In the genomic region with DNA sequence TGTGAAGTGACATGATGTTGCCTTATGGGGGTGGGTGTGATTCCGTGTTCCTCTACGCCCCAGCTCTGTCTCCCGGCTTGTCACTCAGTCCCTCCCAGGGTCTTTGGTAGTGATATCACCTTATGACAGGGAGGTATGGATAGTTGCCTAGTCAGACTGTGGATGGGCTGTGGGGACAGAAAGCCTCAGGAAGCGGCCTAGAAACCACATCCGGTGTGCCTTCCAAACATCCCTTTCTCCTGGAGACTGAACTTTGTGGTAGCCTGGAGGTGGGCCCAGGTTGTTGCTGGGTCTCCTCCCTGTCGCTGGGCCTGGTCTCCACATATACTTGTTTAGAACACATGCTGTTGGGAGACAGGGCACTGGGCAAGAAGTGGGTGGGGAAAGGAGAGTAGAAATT, we compare ENCODE assay signal across 10 mouse cellular contexts. TPM values are rescaled to one million over a fixed set of nuclear protein-coding genes. Genes with fewer than 3 reads are reported as not detected.
DNase-seq lines count a peak whose midpoint lies in the region; ATAC-seq and TF ChIP-seq lines count a peak whose summit lies in the region.
"Had no signal": no experiment of that assay in that cellular context is flagged by ENCODE, and none has a peak within 500 bp of the region (broad histone marks: within the 10 kb centered on the region; RNA-seq: fewer than 3 reads in every experiment).

No protein-coding gene starts in this region.

- H3K9me3 ChIP-seq in embryonic facial prominence, embryonic 13.5 days: no peaks in the 10 kb centered on the region
- H3K9me3 ChIP-seq in embryonic facial prominence, embryonic 10.5 days: no peaks in the 10 kb centered on the region
- no peaks in the 10 kb centered on the region for H3K9me3 ChIP-seq in lung, embryonic 14.5 days (ENCODE audit: low read depth, low read length)
- H3K9me3 ChIP-seq: midbrain, embryonic 13.5 days had no signal

- no peak overlapping the region for H3K27ac ChIP-seq in embryonic facial prominence, embryonic 13.5 days
- H3K27ac ChIP-seq in embryonic facial prominence, embryonic 10.5 days (replicated peaks): no peak overlapping the region
- no peak overlapping the region for H3K27ac ChIP-seq in lung, embryonic 14.5 days (ENCODE audit: low read depth)
- peak overlapping the region; percentile 24; the same call in 1 of the 2 replicates for H3K27ac ChIP-seq in macrophage
- H3K27ac ChIP-seq: midbrain, embryonic 13.5 days had no signal

- peaks cover 34% of the 10 kb centered on the region for H3K4me1 ChIP-seq in embryonic facial prominence, embryonic 13.5 days
- peaks cover 38% of the 10 kb centered on the region for H3K4me1 ChIP-seq in embryonic facial prominence, embryonic 10.5 days
- no peaks in the 10 kb centered on the region for H3K4me1 ChIP-seq in lung, embryonic 14.5 days (ENCODE audit: insufficient read depth)

- peak overlapping the region; percentile 60; the same call in 1 of the 2 replicates for H3K4me2 ChIP-seq in embryonic facial prominence, embryonic 13.5 days
- peak overlapping the region; percentile 63 for H3K4me2 ChIP-seq in lung, embryonic 14.5 days

- 0 out of 2 replicates have a peak overlapping the region, but pooled peaks have one; percentile 68 for H3K9ac ChIP-seq in embryonic facial prominence, embryonic 13.5 days
- H3K9ac ChIP-seq in lung, embryonic 14.5 days: no peak overlapping the region
- H3K9ac ChIP-seq: midbrain, embryonic 13.5 days had no signal

- no peaks in the 10 kb centered on the region for H3K36me3 ChIP-seq in embryonic facial prominence, embryonic 13.5 days
- H3K36me3 ChIP-seq in embryonic facial prominence, embryonic 10.5 days (replicated peaks): no peaks in the 10 kb centered on the region
- H3K36me3 ChIP-seq in lung, embryonic 14.5 days (ENCODE audit: insufficient read depth): no peaks in the 10 kb centered on the region
- H3K36me3 ChIP-seq in macrophage (ENCODE audit: inconsistent target): no peaks in the 10 kb centered on the region
- H3K36me3 ChIP-seq: midbrain, embryonic 13.5 days had no signal

- peaks cover 47% of the 10 kb centered on the region for H3K27me3 ChIP-seq in embryonic facial prominence, embryonic 13.5 days
- peaks cover 49% of the 10 kb centered on the region for H3K27me3 ChIP-seq in embryonic facial prominence, embryonic 10.5 days (replicated peaks; ENCODE audit: low read depth, poor library complexity, severe bottlenecking)
- H3K27me3 ChIP-seq in lung, embryonic 14.5 days (ENCODE audit: insufficient read depth, low read length): peaks cover 3% of the 10 kb centered on the region; the same call in 1 of the 2 replicates

- DNase-seq in embryonic facial prominence, embryonic 10.5 days (ENCODE audit: low spot score): no peak
- no peak for DNase-seq in lung, embryonic 14.5 days
- no peak for DNase-seq in lung, postnatal 10 days
- DNase-seq in cerebellum, adult 9-10 months: no peak
- DNase-seq in left cerebral cortex, adult 8-10 months (ENCODE audit: low spot score in 2 of 2): no peak
- DNase-seq: cerebellum, adult 11 months had no signal

- no peak for ATAC-seq in embryonic facial prominence, embryonic 13.5 days (ENCODE audit: insufficient number of reproducible peaks, insufficient read depth, low FRiP score, low TSS enrichment, low read depth)
- no peak for ATAC-seq in lung, embryonic 14.5 days (ENCODE audit: insufficient read depth)
- ATAC-seq in granulocyte monocyte progenitor cell, adult 5-6 weeks (replicated peaks; ENCODE audit: poor library complexity, severe bottlenecking): peak; percentile 58
- ATAC-seq: midbrain, embryonic 13.5 days had no signal

- 81% methylated on average over 6 of the region's 6 CpGs for WGBS in embryonic facial prominence, embryonic 13.5 days
- 85% methylated on average over 6 of the region's 6 CpGs for WGBS in embryonic facial prominence, embryonic 10.5 days
- WGBS in lung, embryonic 14.5 days: 79% methylated on average over 6 of the region's 6 CpGs
- WGBS in macrophage (ENCODE audit: missing documents): 29% methylated on average over 6 of the region's 6 CpGs

- H3K4me3 ChIP-seq in embryonic facial prominence, embryonic 13.5 days: 0 out of 2 replicates have a peak overlapping the region, but pooled peaks have one; percentile 38
- no peak overlapping the region for H3K4me3 ChIP-seq in embryonic facial prominence, embryonic 10.5 days
- H3K4me3 ChIP-seq in lung, embryonic 14.5 days (ENCODE audit: low read depth, low read length): no peak overlapping the region; the same call in 1 of the 2 replicates
- H3K4me3 ChIP-seq in macrophage (ENCODE audit: inconsistent target): peak overlapping the region; percentile 3; the same call in 1 of the 2 replicates
- H3K4me3 ChIP-seq: midbrain, embryonic 13.5 days had no signal

- peaks cover 14% of the 10 kb centered on the region; the same call in 1 of the 2 replicates for H3K79me2 ChIP-seq in macrophage (ENCODE audit: inconsistent target)

- no peak for TF ChIP-seq CTCF in lung, embryonic 14.5 days (IDR thresholded peaks at IDR 0.05; ENCODE audit: low read depth)

RNA-seq across cellular contexts. Expression of a gene that starts 17.9 kb away (rescaled TPM):
- polyA plus RNA-seq in embryonic facial prominence, embryonic 13.5 days (2015; fragmentation: Nextera tagmentation; extraction: Ambion mirVana): 4.9 and 6.1 TPM in 2 replicates
- polyA plus RNA-seq in embryonic facial prominence, embryonic 10.5 days (2016; fragmentation: Nextera tagmentation; extraction: Ambion mirVana): 4.9 and 5.3 TPM in 2 replicates
- polyA plus RNA-seq in lung, embryonic 14.5 days (2014; fragmentation: Nextera tagmentation; extraction: Ambion mirVana): 8.4 and 9.4 TPM in 2 replicates
- total RNA-seq in granulocyte monocyte progenitor cell, adult 5-6 weeks (2014; fragmentation: Nextera tagmentation): 19.9 and 25.7 TPM in 2 replicates
- total RNA-seq in granulocyte monocyte progenitor cell, adult 5-6 weeks (2017): 3.8 and 4.1 TPM in 2 replicates
- total RNA-seq in macrophage (2018; cell fraction: chromatin; rRNA removed): 10 to 100 TPM in 21 of 26 experiments, 1 to 10 TPM in 5; 5.5 to 39.0 (median 18.5) TPM
- total RNA-seq in macrophage (2018; cell fraction: cytosol; rRNA removed): 1 to 10 TPM; 2.4 to 9.2 (median 7.3) TPM
- 10 to 100 TPM in 19 of 26 experiments, 1 to 10 TPM in 7; 4.9 to 34.1 (median 16.7) TPM for total RNA-seq in macrophage (2018; cell fraction: nucleus; rRNA removed)
- 6.5 to 7.1 TPM (median 6.8 TPM) in 3 replicates for polyA plus RNA-seq in macrophage (2018)
- 10 to 100 TPM; 91.9 to 94.8 (median 93.7) TPM for total RNA-seq in left cerebral cortex, adult 8-10 months (2022)

RNA-seq across cellular contexts. Expression of a gene that starts 33.6 kb away (rescaled TPM):
- polyA plus RNA-seq in embryonic facial prominence, embryonic 13.5 days (2015; fragmentation: Nextera tagmentation; extraction: Ambion mirVana): 328 and 359 TPM in 2 replicates
- polyA plus RNA-seq in embryonic facial prominence, embryonic 10.5 days (2016; fragmentation: Nextera tagmentation; extraction: Ambion mirVana): 418 and 430 TPM in 2 replicates
- polyA plus RNA-seq in lung, embryonic 14.5 days (2014; fragmentation: Nextera tagmentation; extraction: Ambion mirVana): 352 and 353 TPM in 2 replicates
- 120 and 157 TPM in 2 replicates for total RNA-seq in granulocyte monocyte progenitor cell, adult 5-6 weeks (2014; fragmentation: Nextera tagmentation)
- total RNA-seq in granulocyte monocyte progenitor cell, adult 5-6 weeks (2017): 285 and 306 TPM in 2 replicates
- total RNA-seq in macrophage (2018; cell fraction: chromatin; rRNA removed): 10 to 100 TPM; 40.1 to 93.8 (median 70.7) TPM
- total RNA-seq in macrophage (2018; cell fraction: cytosol; rRNA removed): 100 to 1,000 TPM; 123 to 178 (median 150) TPM
- total RNA-seq in macrophage (2018; cell fraction: nucleus; rRNA removed): 10 to 100 TPM; 45.9 to 97.7 (median 66.8) TPM
- 166 to 206 TPM (median 199 TPM) in 3 replicates for polyA plus RNA-seq in macrophage (2018)
- total RNA-seq in left cerebral cortex, adult 8-10 months (2022): 100 to 1,000 TPM; 116 to 150 (median 135) TPM

RNA-seq across cellular contexts. Expression of a gene that starts 52.4 kb away (rescaled TPM):
- 14.1 and 14.4 TPM in 2 replicates for polyA plus RNA-seq in embryonic facial prominence, embryonic 13.5 days (2015; fragmentation: Nextera tagmentation; extraction: Ambion mirVana)
- 14.8 and 16.1 TPM in 2 replicates for polyA plus RNA-seq in embryonic facial prominence, embryonic 10.5 days (2016; fragmentation: Nextera tagmentation; extraction: Ambion mirVana)
- 9.5 and 12.5 TPM in 2 replicates for polyA plus RNA-seq in lung, embryonic 14.5 days (2014; fragmentation: Nextera tagmentation; extraction: Ambion mirVana)
- total RNA-seq in granulocyte monocyte progenitor cell, adult 5-6 weeks (2014; fragmentation: Nextera tagmentation): 27.1 and 28.6 TPM in 2 replicates
- 19.0 and 19.8 TPM in 2 replicates for total RNA-seq in granulocyte monocyte progenitor cell, adult 5-6 weeks (2017)
- 100 to 1,000 TPM; 145 to 475 (median 281) TPM for total RNA-seq in macrophage (2018; cell fraction: chromatin; rRNA removed)
- total RNA-seq in macrophage (2018; cell fraction: cytosol; rRNA removed): 100 to 1,000 TPM in 1 of 26 experiments, 10 to 100 TPM in 25; 31.2 to 105 (median 49.4) TPM
- total RNA-seq in macrophage (2018; cell fraction: nucleus; rRNA removed): 100 to 1,000 TPM; 118 to 306 (median 168) TPM
- polyA plus RNA-seq in macrophage (2018): 22.8 to 47.7 TPM (median 23.6 TPM) in 3 replicates
- 10 to 100 TPM; 11.1 to 14.5 (median 13.3) TPM for total RNA-seq in left cerebral cortex, adult 8-10 months (2022)

RNA-seq across cellular contexts. Expression of a gene that starts 55.7 kb away (rescaled TPM):
- polyA plus RNA-seq in embryonic facial prominence, embryonic 13.5 days (2015; fragmentation: Nextera tagmentation; extraction: Ambion mirVana): 65.2 and 70.7 TPM in 2 replicates
- 47.8 and 49.6 TPM in 2 replicates for polyA plus RNA-seq in embryonic facial prominence, embryonic 10.5 days (2016; fragmentation: Nextera tagmentation; extraction: Ambion mirVana)
- polyA plus RNA-seq in lung, embryonic 14.5 days (2014; fragmentation: Nextera tagmentation; extraction: Ambion mirVana): 42.8 and 44.6 TPM in 2 replicates
- total RNA-seq in granulocyte monocyte progenitor cell, adult 5-6 weeks (2014; fragmentation: Nextera tagmentation): 28.8 TPM in 2 replicates
- 31.9 and 33.5 TPM in 2 replicates for total RNA-seq in granulocyte monocyte progenitor cell, adult 5-6 weeks (2017)
- 10 to 100 TPM in 22 of 26 experiments, 1 to 10 TPM in 4; 4.2 to 89.0 (median 47.5) TPM for total RNA-seq in macrophage (2018; cell fraction: chromatin; rRNA removed)
- total RNA-seq in macrophage (2018; cell fraction: cytosol; rRNA removed): 10 to 100 TPM; 16.0 to 98.5 (median 45.4) TPM
- 100 to 1,000 TPM in 2 of 26 experiments, 10 to 100 TPM in 24; 11.3 to 126 (median 54.7) TPM for total RNA-seq in macrophage (2018; cell fraction: nucleus; rRNA removed)
- 27.5 to 46.5 TPM (median 35.7 TPM) in 3 replicates for polyA plus RNA-seq in macrophage (2018)
- 10 to 100 TPM; 57.8 to 68.8 (median 59.9) TPM for total RNA-seq in left cerebral cortex, adult 8-10 months (2022)

Comparison
In these comparisons a context has a peak if more than half of its experiments do, and no peak if none do; other contexts are left out.
1. H3K4me3 ChIP-seq: peak in embryonic facial prominence, embryonic 13.5 days (single experiment) and macrophage (single experiment); none in embryonic facial prominence, embryonic 10.5 days (single experiment) and lung, embryonic 14.5 days (single experiment).